Mouse (Mus musculus): Measurements from ENCODE around the gene Nmb.
"Not testable (repeated sequence)": the region's sequence is repeated elsewhere in the genome, so short reads cannot be mapped to it uniquely, and the experiment has no call there.

Gene Nmb

DNA sequence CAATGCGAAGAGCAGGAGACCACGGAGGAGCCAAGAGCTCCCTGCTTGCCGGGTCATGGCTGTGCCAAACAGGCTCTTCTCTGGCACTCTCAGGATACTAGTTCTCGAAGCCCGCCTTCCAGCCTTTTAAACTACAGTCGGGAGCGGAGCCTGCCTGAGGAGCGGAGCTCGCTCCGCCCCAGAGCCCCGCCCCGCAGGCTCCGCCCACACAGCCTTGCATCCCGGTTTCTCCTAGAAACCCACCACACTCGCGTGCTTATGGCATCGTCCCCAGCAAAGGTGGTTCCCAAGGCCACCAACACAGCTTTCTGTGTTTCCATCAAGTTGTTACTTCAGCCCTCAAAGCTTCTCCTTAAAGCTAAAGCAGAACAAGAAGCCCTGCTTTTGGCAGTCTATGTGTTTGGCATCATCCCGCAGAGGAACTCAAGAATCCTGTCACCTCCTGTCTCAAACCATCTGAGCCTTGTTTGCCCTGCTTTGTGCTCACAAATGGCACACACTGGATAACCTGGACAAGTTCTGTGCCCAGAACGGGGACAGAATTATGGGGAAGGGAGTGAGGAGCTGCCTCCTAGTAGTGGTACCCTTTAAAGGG, at the start of gene Nmb:
Nmb (minus strand) TSS at position 156 of the 595 bp plus-strand sequence.
- peak; percentile 44 to 71 for DNase-seq (ENCODE audit: low spot score in 2 of 2)

DNA sequence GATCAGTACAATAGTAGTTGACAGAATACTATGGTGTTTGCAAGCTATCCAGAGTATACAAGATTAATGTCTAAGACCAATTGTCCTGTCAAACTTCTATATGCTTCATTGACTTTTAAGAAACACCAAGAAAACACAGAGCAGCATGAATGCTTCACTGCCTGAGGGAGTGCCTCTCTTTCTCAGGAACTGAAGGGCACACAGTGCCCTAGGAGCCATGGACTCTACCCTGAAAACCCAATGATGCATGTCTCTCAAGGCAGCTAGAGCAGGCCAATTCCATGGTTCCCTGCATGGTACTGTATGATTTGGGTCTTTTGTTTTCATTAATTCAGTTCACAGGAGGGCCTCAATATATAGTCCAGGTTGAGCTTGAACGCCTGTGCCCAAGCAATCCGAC, 49.4 kb upstream of the Nmb start:
- DNase-seq (ENCODE audit: low spot score in 2 of 2): no peak

DNA sequence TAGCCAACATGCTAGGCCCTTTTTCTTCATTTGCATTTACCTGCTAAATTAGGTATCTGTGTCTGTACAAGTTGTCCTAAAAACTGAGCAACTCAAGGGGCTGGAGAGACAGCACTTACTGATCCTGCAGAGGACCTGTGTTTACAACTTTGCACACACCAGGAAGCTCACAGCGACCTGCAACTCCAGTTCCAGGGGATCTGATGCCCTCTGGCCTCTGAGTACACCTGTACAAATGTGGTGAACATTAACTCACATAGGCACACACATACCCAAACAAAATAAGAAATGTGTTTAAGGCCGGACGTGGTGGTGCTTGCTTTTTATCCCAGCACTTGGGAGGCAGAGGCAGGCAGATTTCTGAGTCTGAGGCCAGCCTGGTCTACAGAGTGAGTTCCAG, 47.3 kb upstream of the Nmb start:
- DNase-seq (ENCODE audit: low spot score in 2 of 2): no peak

DNA sequence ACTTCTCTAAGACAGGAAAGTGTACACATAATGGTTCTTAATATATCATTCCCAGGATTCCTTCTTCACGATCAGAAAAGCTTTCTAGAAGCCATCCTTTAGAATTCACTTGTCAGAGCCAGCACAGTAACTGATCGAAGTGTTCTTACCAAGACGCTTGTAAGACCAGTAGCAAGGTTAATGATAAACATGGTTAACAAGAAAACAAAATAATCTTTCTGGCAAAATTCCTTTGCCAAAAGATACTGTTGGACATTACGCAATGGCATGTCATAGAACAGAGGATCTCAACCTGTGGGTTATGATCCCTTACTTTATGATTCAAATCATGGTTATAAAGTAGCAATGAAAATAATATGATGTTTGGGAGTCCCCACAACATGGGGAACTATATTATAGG, 46.6 kb upstream of the Nmb start:
- DNase-seq (ENCODE audit: low spot score in 2 of 2): no peak

DNA sequence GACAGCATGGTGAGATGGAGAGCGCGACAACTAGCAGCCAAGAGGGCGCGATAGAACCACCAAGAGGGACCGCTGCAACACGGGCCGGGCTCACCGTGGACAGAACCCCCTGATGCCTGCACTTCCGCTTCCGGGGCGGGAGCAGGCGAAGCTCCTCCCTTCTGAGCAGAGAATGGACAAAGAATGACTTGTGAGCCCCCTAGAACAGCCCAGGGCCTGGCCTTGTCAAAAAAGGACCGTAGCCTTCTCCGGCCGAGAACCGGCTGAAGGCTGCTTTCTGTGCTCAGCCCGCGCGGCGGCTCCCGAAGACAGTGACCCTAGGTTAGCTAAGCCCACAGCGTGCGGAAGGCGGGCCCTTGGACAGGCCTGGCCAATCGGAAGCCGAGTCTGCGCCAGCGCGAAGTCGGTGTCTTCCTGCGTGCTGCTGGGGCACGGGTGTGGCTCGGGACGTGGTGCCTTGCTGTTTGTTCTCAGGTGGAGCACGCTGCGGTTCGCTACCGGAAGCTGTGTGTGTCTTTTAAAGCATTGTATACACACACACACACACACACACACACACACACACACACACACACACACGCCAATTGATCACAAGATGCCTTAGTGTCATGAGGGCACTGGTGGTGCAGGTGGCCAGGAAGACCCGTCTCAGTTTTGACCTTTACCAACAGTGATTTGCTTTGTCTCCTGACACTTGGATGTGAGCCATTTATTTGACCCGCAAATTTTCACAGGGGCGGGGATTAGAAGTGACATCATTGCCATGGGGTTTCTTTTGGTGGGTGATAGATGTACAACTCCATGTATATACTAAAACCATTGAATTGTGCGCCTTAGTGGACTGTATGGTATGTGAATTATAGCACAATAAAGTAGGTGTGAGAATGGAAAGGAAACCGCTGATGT, 42.8 kb upstream of the Nmb start, which contains the start of gene Sec11a:
Sec11a (minus strand) TSS at position 336 of the 906 bp plus-strand sequence.
- peak; percentile 95 to 96 for DNase-seq (ENCODE audit: low spot score in 2 of 2)

DNA sequence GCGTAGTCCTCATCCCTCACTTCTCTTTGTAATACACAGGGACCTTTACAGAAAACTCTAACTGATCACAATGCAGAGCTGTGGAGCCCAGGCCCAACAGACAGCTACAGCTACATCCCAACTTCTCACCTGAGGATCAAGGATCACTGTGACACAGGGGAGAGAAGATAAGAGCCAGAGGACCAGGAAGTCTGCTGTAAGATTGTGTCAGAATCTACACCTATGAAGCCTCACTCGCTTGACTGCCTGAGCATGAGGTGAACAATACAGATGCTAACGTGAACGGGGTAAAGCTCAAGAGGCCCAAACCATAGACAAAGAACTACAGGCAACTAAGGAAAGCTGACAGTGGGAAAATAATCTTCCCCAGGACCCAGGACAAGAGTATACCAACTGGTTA, 34.9 kb upstream of the Nmb start:
- no peak for DNase-seq (ENCODE audit: low spot score in 2 of 2)

DNA sequence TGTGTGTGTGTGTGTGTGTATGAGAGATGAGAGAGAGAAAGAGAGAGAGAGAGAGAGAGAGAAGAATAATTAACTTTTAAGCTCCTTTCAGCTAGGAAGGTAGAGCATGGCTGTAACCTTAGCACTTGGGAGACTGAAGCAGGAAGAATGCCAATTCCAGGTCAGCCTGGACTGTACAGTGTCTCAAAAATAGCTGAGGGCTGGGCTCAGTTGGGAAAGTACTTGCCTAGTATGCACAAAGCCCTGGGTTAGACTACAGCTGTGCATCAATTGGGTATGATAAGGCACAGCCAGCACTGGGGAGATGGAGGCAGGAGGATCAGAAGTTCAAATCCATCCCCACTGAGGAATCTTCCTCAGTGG, 32.4 kb upstream of the Nmb start:
- DNase-seq (ENCODE audit: low spot score in 2 of 2): not testable (repeated sequence)

DNA sequence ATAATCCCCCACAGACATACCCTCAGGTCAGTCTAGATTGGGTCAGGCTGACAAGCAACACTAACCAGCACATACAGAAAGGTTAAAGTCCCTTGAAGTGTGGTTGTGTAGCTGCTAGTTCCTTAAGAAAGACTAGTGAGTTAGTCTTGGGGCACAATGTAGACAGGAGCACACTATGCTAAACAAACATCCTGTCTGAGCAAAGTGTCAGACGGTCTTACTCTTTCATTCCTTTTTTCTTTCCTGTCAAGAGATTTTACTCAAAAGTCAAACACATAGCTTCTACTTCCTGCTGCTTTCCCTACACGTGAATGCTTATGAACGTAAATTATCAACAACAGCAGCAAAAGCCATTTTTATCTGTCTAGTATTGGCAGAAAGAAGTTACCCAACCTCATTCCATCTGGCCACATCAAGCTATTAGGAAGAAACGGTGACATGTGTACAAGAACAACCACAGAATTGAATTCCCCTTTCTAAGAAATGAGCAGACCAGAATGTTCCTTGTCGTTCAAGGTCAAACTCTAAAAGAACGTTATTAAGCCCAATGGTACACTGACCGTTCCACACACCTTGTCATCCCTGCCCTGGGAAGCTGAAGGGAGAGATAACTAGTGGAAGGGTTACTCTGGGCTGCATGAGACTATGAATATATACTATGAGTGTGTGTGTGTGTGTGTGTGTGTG, 31.9 kb upstream of the Nmb start:
- DNase-seq (ENCODE audit: low spot score in 2 of 2): not testable (repeated sequence)

DNA sequence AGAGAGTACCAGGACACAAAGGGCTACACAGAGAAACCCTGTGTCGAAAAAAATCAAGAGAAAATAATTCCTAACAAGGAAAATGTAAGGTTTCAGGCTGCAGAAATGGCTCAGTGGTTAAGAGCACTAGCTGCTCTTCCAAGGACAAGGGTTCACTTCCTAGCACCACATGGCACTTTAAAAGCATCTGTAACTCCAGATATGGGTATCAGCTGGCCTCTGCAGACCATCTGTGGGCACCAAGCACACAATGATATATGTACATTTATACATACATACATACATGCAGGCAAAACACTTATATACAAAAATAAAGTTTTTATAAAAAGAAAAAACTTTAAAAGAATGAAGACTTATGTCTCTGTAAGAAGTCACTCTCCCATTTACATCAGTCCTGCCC, 31.0 kb upstream of the Nmb start:
- DNase-seq (ENCODE audit: low spot score in 2 of 2): no peak

DNA sequence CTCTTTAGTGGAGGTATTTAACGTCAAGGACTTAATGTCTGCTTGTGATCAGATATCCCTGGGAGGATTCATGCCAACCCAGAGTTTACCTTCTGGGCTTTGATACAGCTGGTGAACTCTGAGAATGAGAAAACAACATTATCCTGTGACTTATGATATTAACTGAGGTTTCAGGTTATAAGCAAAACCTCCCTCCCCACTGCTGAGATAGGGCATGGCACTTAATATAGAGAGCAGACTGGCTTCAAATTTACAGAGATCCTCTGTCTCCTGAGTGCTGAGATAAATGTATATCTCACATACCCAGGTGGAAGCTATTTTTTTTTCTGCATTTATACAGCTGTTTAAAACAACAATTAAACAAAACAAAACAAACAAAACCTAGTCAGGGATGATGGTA, 27.9 kb upstream of the Nmb start:
- no peak for DNase-seq (ENCODE audit: low spot score in 2 of 2)

DNA sequence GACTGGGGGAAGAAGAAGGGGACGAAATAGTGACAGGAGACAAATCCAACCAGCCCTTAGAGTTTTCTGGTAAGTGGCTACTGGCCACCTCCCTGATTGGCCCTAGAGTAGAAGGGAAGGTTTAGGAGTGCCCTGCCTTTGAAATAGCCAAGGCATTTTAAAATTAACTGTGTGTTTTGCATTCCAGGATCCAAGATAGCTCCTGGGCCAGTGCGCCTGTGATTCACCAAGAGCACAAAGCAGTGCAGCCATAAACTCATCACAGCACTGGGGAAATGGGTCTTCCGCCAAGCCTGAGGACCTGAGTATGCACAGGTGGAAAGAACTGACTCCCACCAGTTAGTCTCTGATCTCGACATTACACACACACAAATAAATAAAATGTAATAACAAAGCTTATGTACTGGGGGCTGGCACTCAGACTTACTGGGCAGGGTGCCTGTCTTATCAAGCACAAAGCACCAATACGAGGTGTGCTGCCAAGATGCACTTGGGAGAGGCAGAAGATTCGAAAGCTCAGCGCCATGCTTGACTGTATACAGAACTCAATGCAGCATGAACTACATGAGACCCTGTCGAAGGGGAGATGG, 26.8 kb upstream of the Nmb start:
- no peak for DNase-seq (ENCODE audit: low spot score in 2 of 2)

DNA sequence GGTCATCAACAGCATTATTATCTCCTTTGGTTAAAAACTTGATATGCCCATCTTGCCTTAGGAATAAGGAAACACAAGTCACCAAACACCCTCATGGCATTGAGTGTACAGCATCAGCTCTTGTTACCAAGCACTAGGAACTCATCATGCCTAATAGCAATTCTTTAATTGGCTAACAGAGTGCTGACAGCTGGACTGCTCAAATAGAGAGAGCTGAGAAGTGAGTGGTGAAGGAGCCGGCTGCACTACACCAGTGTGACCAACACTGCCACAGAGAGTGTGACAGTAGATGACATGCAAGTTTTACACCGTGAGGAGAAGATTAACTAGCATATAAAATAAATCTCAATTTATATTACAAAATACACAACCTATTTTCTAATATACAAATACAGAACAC, 18.3 kb upstream of the Nmb start:
- no peak for DNase-seq (ENCODE audit: low spot score in 2 of 2)

DNA sequence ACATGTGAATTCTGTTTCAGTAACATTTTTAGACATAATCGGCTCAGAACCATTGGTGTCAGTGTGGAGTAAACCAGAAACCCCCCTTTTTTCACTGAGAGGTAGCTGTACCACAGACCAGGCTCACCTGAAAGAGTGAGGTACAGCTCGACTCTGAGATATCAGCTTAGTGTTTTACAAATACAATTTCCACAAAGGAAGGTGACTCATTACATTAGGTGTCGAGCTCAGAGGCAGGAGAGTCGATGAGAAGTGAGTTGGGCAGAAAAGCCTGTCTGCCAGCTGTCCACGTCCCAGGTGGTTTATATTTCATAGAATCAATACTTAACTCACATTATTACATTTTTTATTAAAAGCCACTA, 14.8 kb upstream of the Nmb start:
- DNase-seq (ENCODE audit: low spot score in 2 of 2): no peak

DNA sequence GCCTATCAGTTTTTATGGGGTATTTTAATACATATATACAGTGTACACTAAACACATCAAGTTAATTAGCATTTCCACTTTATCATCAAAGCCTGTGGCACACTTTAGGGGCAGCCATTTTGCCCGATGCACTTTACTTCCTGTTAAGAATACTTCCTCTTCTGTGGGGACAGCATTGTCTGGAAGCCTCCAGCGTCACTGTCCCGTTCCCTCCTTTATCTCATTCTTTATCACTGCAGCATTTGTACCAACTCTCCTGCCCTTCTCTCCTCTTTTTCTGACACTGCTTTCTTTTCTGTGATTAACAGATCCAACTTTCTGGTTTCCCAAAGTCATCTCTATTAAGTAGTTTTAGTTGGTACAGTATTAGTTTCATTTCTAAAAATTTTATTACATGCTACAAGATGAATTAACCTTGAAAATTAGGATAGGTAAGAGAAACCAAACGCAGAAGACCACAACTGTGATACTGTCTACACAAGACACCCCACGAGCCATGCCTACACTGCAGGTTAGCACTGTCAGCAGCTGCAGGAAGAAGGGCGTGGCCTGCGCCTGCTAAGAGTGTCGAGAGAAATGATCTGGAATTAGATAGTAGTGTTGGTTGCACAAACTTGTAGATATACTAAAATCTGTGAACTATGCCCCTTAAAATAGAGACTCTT, 14.2 kb upstream of the Nmb start:
- DNase-seq (ENCODE audit: low spot score in 2 of 2): peak in 1 of 2 experiments; percentile 37

DNA sequence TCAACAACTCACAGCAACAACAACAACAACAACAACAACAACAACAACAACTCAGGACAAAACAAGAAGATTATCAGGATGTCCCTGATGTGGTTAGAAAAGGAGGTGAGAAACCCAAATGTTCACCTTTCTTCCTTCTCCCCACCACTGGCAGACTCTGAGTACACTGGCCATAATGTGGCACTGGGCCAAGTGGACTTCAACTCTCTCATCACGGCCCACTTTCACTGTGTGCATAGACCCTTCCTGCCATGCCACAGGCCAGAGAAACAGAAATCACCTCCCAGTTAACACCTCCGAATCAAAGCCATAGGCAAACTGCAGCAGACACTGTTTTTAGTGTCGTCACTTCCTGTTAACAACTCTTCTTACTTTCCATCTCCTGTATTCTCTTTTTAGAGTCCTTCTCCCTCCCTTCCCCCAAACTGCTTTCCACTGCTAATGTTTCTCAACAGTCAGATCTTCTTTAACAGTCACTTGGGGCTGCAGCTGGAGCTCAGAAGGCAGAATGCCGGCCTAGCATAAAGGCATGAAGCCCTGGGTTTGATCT, 13.1 kb upstream of the Nmb start:
- DNase-seq (ENCODE audit: low spot score in 2 of 2): no peak

DNA sequence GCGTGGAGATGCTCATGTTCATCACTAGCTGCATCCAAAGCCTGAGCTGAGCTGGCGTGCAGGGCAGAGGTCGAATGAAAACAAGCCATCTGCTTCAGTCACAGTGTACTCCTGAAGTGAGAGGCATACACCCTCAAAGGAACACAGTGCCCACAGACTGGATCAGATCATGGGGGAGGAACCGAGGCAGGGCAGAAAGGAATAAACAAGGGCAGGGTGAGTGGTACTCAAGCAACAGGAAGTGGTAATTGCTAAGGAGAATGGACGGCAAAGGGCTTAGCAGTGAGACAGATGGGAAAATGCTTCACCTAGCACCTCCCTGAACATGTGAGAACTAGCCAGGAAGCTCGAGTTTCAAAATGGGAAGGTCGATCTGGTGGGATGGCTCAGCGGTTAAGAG, 7.6 kb upstream of the Nmb start:
- no peak for DNase-seq (ENCODE audit: low spot score in 2 of 2)

DNA sequence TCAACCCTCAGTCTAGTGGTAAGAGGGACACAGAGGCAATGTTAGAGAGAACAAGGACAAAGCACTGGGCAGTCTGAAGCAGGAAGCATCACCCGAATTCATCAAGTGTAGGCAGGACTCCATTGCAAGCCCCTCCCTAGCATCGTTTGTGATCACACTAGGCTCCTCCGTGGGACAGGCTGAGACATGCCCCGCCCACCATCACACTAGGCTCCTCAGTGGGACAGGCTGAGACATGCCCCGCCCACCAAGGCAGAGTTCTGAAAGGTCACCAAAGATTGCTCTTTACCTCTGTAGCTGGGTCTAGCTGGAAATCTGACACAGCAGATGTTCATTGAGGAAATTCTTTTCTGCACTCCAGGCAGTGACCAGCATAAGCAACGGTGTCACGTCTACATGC, 6.2 kb upstream of the Nmb start:
- DNase-seq (ENCODE audit: low spot score in 2 of 2): peak in 1 of 2 experiments; percentile 32

DNA sequence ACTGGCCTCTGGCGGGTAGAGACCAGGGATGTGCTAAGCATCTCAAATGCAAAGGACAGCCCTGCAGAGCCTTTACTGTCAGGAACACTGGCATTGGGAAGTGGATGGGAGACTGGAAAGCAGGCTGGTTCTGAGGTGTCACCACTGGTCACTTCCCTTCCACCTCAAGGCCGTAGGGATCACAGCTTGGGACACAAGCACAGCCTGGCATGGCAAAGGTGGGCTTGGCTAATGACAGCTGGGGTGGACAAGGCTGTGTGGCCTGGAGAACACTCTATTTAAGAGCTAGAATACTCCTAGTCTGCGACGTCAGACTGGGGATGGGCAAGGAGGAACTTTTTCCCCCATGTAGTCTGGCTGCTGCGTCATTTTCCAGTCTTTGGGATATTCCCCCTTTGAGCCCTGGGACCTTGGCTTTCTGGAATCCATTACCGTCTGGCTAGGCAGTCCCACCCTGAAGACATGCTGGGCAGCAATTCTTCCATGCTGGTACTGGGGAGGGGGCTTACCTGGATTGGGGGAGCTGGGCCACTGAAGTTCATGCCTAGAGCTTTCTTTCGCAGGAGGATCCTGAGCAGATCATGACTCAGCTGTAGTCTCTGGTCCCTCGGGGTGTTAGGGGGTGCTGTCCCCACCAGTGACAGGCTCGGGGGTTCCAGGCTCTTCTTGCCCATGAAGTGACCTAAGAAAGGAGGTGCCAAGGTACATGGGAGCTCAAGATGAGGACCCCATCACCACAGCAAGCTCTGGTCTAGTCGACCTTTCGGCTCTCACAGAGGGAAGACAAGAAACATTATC, 1.1 kb downstream of the Nmb start:
- peak in 1 of 2 experiments; percentile 13 for DNase-seq (ENCODE audit: low spot score in 2 of 2)

DNA sequence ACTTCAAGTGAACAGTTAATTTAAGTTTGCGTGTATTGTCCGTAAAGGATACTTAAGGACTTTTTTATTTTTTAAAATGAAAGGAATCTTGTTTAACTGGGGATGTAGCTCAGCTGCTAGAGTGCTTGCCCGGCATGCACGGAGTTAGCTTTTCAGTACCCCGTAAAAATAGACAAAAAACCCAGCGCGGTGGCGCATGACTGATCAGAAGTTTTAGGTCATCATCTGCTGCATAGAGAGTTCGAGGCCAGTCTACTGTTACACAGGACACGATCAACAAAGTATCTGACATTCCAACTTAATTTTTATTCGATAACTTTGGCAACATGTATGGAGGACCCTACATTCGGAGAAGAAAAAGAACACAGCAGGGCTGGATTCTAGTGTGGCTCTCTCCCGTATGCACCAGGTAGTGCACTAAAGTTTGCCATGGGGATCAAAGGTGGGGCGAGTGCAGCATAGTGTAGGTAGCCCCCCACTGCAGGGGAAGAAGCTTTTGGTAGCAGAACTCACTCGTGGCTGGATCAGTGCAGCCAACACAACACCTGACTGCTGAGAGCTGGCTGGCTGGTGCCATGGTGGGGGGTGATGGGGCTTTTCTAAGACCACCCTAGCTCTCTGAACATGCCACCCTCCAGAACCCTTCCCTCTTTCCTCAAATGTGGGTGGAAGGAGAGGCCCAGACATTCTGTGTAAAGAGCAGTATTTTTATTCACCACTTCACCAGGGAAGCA, 3.2 kb downstream of the Nmb start:
- peak in 1 of 2 experiments; percentile 47 for DNase-seq (ENCODE audit: low spot score in 2 of 2)

DNA sequence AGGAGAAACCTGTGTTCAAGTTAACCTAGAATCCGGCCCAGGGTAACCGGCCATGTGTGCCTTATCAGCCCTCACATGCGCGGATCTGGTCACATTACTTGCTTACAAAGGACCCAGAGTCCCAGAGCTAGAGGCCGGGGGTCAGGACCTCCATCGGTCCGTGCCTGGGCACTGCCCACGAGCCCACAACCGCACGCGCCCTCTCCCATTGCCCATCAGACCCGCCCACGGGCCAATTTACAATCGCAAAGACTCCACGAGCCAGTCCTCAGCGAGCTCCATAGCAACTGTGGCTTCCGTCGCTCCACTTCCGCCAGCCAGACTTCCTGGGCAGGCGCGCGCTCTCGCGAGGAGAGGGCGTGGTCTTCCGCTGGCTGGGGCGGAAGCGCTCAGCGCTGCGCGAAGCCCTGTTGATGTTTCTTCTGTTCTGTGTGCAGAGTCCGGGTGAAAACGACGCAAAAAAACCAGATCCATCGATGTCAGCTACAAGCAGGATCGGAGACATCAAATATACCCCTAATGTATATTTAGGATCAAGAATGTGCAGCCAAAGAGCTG, 3.9 kb downstream of the Nmb start, which contains the start of gene Wdr73:
Wdr73 (minus strand) TSS at position 326 of the 558 bp plus-strand sequence.
- DNase-seq (ENCODE audit: low spot score in 2 of 2): peak; percentile 79 to 93

All from spleen, postnatal 10 days (tissue).